Mouse (Mus musculus): ENCODE results near the gene Adgrg3. TPM values are rescaled to one million over a fixed set of nuclear protein-coding genes. Genes with fewer than 3 reads are reported as not detected.

Adgrg3 gene
- total and polyA plus RNA-seq, 3 experiments: 0.08 TPM; not detected in 2

- H3K9me3 ChIP-seq (replicated peaks; ENCODE audit: insufficient read depth, low read length): no peaks in the 10 kb centered on the region
- TF ChIP-seq BHLHE40 (IDR thresholded peaks at IDR 0.05; ENCODE audit: borderline replicate concordance, low read depth, low read length) (no peak), E2F4 (IDR thresholded peaks at IDR 0.05; ENCODE audit: borderline replicate concordance, low read depth, low read length) (no peak), POLR2A (IDR thresholded peaks at IDR 0.05; ENCODE audit: control insufficient read depth in 1 of 2, insufficient read depth in 1 of 2, low read depth in 1 of 2, low read length in 2 of 2, poor library complexity in 1 of 2) (no peak), MEF2A (IDR thresholded peaks at IDR 0.05; ENCODE audit: extremely low read depth, insufficient replicate concordance, low read depth, low read length, poor library complexity, severe bottlenecking) (no peak), HCFC1 (IDR thresholded peaks at IDR 0.05; ENCODE audit: low read depth, low read length) (no peak), MAZ (IDR thresholded peaks at IDR 0.05; ENCODE audit: low read depth, low read length) (no peak), USF2 (IDR thresholded peaks at IDR 0.05; ENCODE audit: borderline replicate concordance in 1 of 2, insufficient read depth in 1 of 2, low read depth in 1 of 2, low read length in 2 of 2) (no peak), ETS1 (IDR thresholded peaks at IDR 0.05; ENCODE audit: low read depth, low read length) (no peak), ZMIZ1 (IDR thresholded peaks at IDR 0.05; ENCODE audit: low read depth, low read length) (no peak), KAT2A (conservative IDR thresholded peaks at IDR 0.05; ENCODE audit: low read depth, low read length) (no peak), MYC (IDR thresholded peaks at IDR 0.05; ENCODE audit: low read depth, low read length) (no peak), ZNF384 (IDR thresholded peaks at IDR 0.05; ENCODE audit: low read depth, low read length) (no peak)
- H3K79me2 ChIP-seq (ENCODE audit: control insufficient read depth, insufficient read depth, low read length, poor library complexity): no peaks in the 10 kb centered on the region
- no peaks in the 10 kb centered on the region for H3K27me3 ChIP-seq (ENCODE audit: control insufficient read depth in 1 of 2, insufficient read depth in 2 of 2, low read length in 2 of 2)
- no peak overlapping the region for H3K27ac ChIP-seq (ENCODE audit: control insufficient read depth, low read depth, low read length)
- DNase-seq (ENCODE audit: low read depth, low spot score): no peak
- no peak overlapping the region for H3K4me3 ChIP-seq (ENCODE audit: control insufficient read depth in 1 of 2, insufficient read depth in 1 of 2, low read depth in 2 of 2, low read length in 2 of 2)
- H3K9ac ChIP-seq (ENCODE audit: control insufficient read depth, low read depth, low read length, poor library complexity, severe bottlenecking): no peak overlapping the region
- H3K4me1 ChIP-seq (ENCODE audit: control insufficient read depth in 1 of 2, insufficient read depth in 2 of 2, low read length in 2 of 2): peaks cover 4 to 21% of the 10 kb centered on the region in 2 experiments; a peak in 3 of 4 replicates
- H3K36me3 ChIP-seq (ENCODE audit: control insufficient read depth in 1 of 2, insufficient read depth in 2 of 2, low read length in 2 of 2): peaks cover 0 to 2% of the 10 kb centered on the region in 2 experiments; a peak in 2 of 4 replicates
These were observed 20.3 kb upstream of the Adgrg3 start for GRCm38 (mm10) chr8:94996899-94997856.

GRCm38 (mm10) chr8:94997857-94998243 is 19.6 kb upstream of the Adgrg3 start:
- no peak overlapping the region for H3K4me3 ChIP-seq (ENCODE audit: control insufficient read depth in 1 of 2, insufficient read depth in 1 of 2, low read depth in 2 of 2, low read length in 2 of 2)
- H3K9ac ChIP-seq (ENCODE audit: control insufficient read depth, low read depth, low read length, poor library complexity, severe bottlenecking): no peak overlapping the region
- H3K27me3 ChIP-seq (ENCODE audit: control insufficient read depth in 1 of 2, insufficient read depth in 2 of 2, low read length in 2 of 2): no peaks in the 10 kb centered on the region
- H3K27ac ChIP-seq (ENCODE audit: control insufficient read depth, low read depth, low read length): no peak overlapping the region
- no peaks in the 10 kb centered on the region for H3K9me3 ChIP-seq (replicated peaks; ENCODE audit: insufficient read depth, low read length)
- H3K4me1 ChIP-seq (ENCODE audit: control insufficient read depth in 1 of 2, insufficient read depth in 2 of 2, low read length in 2 of 2): peaks cover 4 to 21% of the 10 kb centered on the region in 2 experiments; a peak in 3 of 4 replicates
- no peak for DNase-seq (ENCODE audit: low read depth, low spot score)
- no peaks in the 10 kb centered on the region for H3K79me2 ChIP-seq (ENCODE audit: control insufficient read depth, insufficient read depth, low read length, poor library complexity)
- peaks cover 0 to 2% of the 10 kb centered on the region in 2 experiments; a peak in 2 of 4 replicates for H3K36me3 ChIP-seq (ENCODE audit: control insufficient read depth in 1 of 2, insufficient read depth in 2 of 2, low read length in 2 of 2)
- TF ChIP-seq TBP (IDR thresholded peaks at IDR 0.05; ENCODE audit: low read depth, low read length) (no peak), ELF1 (IDR thresholded peaks at IDR 0.05; ENCODE audit: low read depth, low read length) (no peak), POLR2A (IDR thresholded peaks at IDR 0.05; ENCODE audit: control insufficient read depth in 1 of 2, insufficient read depth in 1 of 2, low read depth in 1 of 2, low read length in 2 of 2, poor library complexity in 1 of 2) (no peak), ZKSCAN1 (IDR thresholded peaks at IDR 0.05; ENCODE audit: low read depth, low read length) (no peak), MAZ (IDR thresholded peaks at IDR 0.05; ENCODE audit: low read depth, low read length) (no peak), SMC3 (IDR thresholded peaks at IDR 0.05; ENCODE audit: low read depth, low read length) (no peak), MYB (IDR thresholded peaks at IDR 0.05; ENCODE audit: low read depth, low read length) (no peak), CHD2 (IDR thresholded peaks at IDR 0.05; ENCODE audit: low read length) (no peak), ETS1 (IDR thresholded peaks at IDR 0.05; ENCODE audit: low read depth, low read length) (no peak), RAD21 (IDR thresholded peaks at IDR 0.05; ENCODE audit: low read depth, low read length) (no peak), ZMIZ1 (IDR thresholded peaks at IDR 0.05; ENCODE audit: low read depth, low read length) (no peak), BHLHE40 (IDR thresholded peaks at IDR 0.05; ENCODE audit: borderline replicate concordance, low read depth, low read length) (no peak), GABPA (IDR thresholded peaks at IDR 0.05; ENCODE audit: low read depth, low read length) (no peak), TAL1 (IDR thresholded peaks at IDR 0.05; ENCODE audit: low read length) (no peak), E2F4 (IDR thresholded peaks at IDR 0.05; ENCODE audit: borderline replicate concordance, low read depth, low read length) (no peak), MXI1 (IDR thresholded peaks at IDR 0.05; ENCODE audit: low read depth, low read length) (no peak), CTCF (IDR thresholded peaks at IDR 0.05 in 2 of 3, conservative IDR thresholded peaks at IDR 0.05 in 1 of 3; ENCODE audit: control insufficient read depth in 1 of 3, insufficient read depth in 1 of 3, low read depth in 2 of 3, low read length in 3 of 3, poor library complexity in 1 of 3, severe bottlenecking in 1 of 3) (no peak), MEF2A (IDR thresholded peaks at IDR 0.05; ENCODE audit: extremely low read depth, insufficient replicate concordance, low read depth, low read length, poor library complexity, severe bottlenecking) (no peak), UBTF (IDR thresholded peaks at IDR 0.05; ENCODE audit: borderline replicate concordance, insufficient read depth, low read depth, low read length) (no peak)
